Mouse (Mus musculus) T-cell, adult 2 months (primary cell): ENCODE measurements around the gene Emc6.
A peak's percentile ranks its signal among the peaks of the same experiment; 100 is the strongest.

Experiments
- DNase-seq: peaks from one replicate; pipeline ENCODE4 v3.0.0; 2022; ENCODE audit warnings: low spot score

Gene Emc6

DNA sequence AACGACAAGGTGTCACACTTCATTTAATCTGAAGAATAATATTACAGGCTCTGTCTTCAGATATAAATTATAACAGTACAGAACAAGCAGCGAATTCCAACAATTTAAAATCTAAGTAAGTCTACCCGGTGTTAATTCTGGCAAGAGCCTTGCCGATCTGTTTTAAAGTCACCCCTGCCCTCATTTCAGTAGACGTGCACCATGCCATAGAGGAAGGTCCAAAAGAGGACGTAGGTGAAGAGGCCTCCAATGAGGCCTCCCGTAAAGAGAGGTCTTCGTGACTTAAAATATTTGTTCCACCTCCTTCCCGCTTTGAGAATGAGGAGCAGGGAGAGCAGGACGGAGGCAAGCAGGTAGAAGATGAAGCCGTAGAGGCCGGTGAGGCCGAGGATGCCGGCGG is 651 bp downstream of the Emc6 start:
- no peak for DNase-seq

DNA sequence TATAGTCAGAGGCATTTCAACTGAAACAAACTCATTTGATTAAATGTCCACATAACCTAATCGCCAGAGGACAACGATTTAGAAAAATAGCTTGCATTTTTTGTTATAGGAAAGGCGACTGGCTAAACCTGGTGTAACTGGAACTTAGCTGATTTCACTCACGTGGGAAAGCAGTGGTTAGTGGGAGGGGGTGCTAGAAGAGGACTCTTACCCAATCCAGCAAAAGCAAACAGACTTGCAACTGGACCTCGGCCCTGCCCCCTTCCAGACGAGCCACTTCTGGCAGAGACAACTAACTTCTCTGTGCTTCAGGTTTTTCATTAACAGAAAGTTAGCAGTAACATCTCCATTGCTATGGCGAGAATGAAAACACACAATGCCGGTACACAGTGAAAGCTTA is 1.2 kb downstream of the Emc6 start:
- DNase-seq: no peak

DNA sequence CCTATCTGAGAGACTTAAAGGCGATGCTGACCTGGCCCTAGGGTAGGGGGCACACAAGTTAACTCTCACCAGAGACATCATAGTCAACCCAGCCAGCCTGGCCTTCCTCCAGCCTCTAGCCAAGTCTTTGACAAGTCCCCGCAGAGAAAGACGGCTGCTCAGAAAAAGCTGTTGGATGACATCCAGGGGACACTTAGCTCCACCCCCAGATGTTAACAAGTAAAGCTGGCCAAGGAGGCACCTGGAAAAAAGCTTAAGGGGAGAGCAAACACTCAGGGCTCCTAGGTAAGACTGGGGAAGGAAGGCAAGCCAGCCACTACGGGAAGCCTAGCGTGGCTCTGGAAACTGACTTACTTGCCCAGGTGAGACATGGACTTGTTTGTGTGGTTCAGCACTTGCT is 4.7 kb downstream of the Emc6 start:
- DNase-seq: no peak

DNA sequence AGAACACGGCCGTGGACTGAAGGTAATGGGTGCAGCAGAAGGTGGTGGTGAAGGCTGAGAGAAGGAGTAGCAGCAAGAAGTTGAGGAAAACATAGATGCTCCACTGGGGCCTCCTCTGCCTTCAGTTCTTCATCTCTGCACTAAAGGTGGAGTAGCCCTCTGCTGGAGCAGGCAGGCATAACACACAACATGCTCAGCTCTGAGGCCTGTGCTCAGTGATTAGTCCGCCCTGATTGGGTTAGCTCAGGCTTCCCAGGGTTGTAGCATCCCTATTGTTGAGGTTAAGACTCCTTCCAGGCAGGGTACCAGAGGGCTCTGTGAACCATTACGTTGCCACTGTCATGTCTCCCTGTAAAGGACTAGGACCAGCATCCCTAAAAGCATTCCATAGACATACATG is 7.6 kb downstream of the Emc6 start:
- DNase-seq: peak; percentile 44

DNA sequence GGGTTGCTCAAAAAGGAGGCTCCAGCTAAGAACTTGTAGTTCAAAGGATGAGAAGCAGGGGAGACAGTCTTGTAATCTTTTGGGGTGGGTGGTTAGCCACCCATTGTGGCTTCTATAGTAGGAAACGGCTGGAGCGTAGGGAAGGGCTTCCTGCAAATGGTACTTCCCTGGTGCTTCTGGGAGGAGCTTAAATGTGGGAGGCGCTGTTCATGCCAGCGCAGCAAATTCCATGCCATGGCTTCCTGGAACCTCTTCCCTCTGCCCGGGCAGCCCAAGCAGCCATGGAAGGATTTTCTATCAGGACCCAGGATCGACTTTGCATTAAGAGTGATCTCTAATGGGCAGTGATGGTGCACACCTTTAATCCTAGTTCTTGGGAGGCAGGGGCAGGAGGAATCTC is 8.3 kb downstream of the Emc6 start:
- no peak for DNase-seq

DNA sequence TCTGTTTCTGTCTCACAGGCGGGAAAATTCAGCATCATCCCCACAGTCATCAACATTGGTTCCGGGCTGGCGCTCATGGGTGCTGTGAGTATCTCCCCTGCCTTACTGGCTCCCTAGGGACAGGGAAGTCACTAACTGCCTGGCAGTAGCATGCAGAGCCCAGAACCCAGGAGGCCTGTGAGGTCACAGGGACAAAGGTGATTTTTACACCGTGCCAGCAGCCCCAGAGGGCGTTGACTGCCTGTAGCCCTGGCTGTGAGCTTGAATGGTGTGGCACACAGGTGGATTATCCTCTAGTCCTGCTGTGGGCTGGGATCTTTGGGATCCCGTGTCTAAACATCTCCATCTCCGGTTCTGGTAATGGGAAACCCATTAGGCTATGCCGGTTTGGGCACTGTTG is 8.8 kb downstream of the Emc6 start:
- no peak for DNase-seq

DNA sequence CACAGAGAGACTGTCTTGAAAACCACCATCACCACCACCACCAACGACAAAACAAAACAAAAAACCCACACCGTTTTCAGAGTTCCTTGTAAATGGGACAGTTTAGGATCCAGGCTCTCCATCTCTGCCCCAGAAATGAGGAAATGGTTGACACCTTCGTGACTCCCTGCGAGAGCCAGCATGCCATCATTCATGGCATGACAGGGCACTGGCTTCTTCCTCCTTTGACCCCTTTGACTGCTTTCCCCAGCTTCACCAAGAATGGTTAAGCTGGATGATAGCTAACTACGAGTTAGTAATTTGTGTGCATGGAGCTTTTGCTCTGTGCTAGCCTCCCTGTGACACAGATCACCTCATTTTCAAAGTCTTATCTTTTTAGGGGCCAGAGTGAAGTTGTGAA is 14.6 kb downstream of the Emc6 start:
- no peak for DNase-seq

DNA sequence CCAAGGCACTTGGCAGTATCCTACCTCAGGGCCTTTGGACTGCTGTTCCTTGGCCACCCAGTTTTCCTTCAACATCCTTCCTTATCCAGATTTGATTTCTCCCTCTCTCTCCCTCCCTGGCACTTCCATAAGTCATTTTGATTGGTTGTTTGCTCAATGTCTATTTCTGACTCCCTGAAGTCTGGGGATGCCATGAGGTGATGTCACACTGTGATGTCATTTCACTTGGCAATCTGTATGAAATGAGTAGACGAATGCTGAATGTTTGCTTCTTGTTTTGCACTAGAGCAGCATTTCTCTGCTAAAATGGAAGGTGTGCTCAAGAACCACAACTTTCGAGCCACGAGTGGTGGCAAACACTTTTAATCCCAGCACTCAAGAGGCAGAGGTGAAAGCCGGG is 15.2 kb downstream of the Emc6 start:
- no peak for DNase-seq

DNA sequence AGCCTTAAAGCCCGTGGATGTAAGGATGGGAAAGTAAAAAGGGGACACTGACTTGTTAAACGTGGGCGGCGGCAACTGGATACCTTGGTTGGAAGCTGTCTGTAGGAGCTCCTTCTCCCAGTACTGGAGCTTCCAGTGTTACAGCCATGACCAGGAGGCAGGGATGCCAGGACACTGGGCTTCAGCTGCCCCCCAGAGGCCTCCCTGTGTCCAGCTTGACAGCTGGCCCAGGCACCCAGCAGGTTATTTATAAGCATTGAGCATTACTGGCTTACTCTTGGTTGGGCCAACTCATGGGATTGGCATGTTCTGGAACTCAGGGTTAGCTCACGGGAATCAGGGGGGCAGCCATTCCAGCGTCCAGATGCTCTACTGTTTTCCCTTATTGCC is 16.0 kb downstream of the Emc6 start:
- DNase-seq: no peak

DNA sequence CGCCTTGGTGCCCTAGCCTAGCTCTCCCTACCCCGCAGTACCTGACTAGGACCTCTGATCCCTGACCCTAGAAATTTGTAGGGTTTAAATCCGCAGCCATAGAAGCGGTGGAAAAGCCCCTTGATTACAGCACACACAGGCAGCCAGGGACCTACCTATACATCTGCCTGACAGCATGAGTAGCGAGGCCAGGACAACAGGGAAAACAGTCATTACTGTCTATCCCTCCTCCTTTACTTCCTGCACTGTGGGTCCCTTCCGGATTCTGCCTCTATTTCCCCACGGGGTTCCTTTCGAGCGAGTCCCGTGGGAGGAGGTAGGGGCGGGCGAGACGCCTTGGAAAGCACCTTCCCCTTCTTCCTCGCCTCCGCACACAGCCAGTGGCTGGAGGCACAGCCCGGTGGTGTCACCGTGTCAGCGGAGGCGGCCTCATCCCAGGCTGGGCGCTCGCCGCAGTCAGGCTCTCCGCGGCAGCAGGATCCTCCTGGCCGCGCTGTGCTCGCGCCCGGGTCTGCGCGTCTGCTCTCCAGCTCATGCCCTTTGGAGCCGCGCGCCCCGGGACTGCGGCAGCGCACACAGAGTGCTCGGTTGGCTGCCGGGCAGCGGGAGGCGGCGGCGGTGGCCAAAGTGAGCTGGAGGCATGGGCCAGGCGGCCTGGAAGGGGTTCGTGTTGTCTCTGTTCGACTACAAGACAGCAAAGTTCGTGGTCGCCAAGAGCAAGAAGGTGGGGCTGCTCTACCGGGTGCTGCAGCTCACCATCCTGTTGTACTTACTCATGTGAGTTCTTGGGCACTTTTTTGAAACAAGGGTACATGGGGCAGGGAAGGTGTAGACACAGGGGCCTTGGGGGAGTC is 16.7 kb downstream of the Emc6 start, which contains the start of gene P2rx5:
Gene P2rx5, plus strand, starts transcription at position 465 of the 854 bp plus-strand sequence.
- DNase-seq: no peak

DNA sequence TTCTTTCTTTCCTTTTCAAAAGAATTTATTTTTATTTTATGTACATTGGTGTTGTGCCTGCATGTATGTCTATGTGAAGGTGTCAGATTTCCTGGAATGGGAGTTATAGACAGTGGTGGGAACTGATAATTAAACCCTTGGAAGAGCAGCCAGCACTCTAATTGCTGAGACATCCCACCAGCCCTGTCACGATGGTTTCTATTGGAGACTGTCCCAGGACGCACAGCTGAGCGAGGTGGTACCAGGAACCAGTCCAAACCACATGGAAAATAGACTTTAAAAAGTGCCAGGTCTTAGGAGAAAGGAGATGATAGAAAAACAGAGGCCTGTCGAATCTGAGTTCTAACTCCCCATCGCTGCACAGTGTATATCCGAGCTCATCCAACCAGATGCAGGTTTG is 21.8 kb downstream of the Emc6 start:
- no peak for DNase-seq

DNA sequence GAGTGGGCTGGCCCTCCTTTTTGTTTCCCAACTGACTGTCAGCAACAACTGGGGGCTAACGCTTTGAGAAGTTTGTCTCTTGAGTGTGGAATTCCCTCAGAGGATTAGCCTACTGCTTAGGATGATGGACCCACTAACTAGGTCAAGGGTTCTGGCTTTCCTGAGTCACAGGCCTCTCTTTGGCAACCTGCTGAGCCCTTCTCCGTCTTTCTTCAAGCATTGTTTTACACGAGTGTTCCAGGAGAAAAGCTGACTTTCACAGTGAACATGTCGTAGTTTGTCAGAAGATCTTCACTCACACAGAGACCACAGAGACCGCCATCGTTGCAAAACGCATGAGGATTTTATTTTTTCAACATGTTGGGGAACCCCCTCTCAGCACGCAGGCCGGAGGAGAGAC is 28.6 kb downstream of the Emc6 start:
- DNase-seq: peak; percentile 13

DNA sequence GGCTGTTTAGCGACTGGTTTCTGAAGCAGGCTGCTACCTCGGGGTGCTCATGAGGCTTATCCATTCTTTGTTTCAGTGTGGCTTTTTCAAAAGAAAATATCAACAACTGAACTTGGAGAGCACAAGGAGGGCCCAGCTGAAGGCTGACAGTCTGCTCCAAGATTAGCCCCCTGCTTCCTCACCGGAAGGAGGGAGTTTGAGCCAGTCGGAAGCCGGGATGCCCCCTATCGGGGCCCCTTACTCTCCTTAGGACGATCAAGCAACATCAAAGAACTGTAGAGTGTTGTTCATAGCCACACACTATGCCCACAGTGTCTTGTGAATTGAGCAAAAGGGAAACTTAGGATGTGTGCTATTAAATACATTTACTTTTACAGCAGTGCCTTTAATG is 29.9 kb downstream of the Emc6 start:
- no peak for DNase-seq

DNA sequence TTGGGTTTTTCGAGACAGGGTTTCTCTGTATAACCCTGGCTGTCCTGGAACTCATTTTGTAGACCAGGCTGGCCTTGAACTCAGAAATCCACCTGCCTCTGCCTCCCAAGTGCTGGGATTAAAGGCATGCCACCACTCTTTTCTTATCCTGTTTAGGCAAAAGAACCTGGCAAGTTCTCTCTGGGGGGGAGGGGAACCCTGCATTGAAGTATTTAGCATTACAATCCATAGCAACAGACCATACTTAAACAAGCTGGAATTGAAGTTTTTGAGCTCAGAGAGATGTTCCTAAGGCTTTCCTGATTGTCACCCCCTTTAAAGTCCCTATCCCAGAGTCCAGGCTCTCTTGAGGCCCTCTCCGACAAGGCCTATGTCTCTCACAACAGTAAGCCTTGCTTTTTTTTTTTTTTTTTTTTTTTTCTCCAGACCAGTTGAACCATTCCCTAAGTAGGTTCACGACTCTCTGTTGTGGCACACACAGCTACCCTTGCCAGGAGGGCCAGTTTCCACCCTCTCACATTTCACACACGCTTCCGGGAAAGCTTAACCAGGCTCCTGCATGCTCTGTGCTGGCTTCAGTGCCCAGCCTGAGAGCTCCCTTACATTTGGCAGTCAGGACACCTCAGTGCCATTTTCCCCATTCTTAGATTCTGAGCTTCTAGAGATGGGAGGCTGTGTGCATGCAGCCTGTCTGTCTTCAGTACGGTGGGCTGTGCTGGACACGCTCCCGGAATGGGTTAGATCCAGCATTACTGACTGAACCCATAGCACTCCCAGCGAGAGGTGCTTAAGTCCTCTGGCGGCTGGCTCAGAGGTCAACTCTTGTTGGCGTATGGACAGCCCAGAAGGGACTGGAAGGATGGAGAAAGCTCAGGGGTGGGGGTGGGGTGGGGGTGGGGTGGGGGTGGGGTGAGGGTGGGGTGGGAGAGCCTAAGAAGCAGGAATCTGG is 30.5 kb downstream of the Emc6 start:
- no peak for DNase-seq

DNA sequence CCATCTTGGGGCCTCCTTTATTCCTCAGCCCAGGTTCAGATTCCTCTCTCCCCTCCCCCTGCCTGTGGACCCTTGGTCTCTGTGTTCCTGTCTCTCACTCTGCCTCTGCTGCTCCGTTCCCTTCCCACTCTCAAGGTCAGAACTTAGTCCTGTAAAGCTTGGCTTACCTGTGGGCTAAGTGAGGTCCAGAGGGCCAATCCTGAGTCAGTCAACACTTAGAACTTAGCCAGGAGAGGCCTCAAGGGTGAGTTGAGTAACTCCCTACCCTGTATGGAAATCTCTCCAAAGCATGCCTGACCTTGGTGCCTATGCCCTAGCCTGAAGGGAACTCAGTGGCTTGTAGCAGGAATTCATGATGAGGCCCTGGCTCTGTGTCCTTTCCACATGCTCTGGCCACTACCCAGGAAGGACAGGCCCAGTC is 32.6 kb downstream of the Emc6 start:
- no peak for DNase-seq

DNA sequence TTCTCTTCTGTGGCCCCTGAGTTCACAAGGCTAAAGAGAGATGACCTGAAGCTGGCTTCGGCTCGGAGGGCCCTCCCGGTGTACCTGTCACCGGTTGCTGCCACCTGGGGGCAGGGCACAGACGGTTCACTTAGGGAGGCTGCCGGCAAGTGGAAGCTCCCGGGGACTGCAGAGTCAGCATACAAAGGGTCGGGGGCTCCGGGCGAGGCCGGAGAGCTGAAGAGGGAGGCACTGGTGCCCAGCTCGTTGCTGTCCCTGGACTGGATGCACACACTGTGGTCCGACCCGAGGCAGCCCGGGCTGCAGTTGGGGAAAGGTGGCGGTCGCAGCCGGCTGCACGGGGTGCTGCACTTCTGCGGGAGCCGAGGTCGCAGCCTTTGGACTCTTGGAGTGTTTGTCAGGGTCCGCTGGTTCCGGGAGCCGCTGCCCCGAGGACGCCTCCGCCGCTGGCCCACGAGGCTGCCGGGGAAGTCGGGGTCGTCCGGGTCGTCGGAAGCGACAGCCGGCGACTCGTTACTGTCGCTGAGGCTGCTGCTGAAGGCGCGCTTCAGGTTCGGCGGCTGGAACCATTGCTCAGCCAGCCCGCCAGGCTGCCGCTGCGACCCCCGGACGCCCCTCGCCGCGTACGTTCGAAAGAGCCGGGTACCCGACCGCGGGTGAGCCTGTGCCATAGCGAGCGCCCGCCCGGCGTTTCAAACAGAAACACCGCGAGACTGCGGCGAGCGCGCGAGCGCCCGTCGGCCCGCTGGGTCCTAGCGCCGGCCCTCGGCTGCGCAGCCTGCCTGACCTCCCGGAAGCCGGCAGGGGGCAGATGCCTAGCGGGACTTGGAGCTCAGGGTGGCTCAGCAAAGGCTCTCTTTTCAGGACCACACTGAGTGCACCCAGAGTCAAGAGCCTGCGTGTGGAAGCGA is 39.0 kb downstream of the Emc6 start, which contains the start of gene Haspin:
Gene Haspin, minus strand, starts transcription at position 704 of the 911 bp plus-strand sequence.
- DNase-seq: peak; percentile 93

DNA sequence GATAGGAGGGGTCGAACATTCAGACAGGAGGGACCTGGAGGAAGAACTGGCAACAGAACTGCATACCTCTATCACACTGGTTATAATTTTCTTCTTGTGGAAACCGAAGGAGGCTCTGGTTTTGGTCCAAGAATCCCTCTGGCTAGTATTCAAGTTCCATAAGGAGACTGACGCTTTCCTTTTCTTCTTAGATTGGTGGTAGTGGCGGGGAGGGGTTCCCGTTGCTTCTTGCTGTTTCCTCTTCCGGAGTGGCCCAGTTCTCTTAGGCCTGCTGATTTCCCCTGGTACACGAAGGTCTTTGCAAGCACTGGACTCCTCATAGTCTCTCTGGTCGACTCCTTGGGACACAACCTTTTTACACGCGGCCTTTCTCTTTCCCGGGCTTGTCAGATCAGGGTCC is 39.7 kb downstream of the Emc6 start:
- DNase-seq: no peak

DNA sequence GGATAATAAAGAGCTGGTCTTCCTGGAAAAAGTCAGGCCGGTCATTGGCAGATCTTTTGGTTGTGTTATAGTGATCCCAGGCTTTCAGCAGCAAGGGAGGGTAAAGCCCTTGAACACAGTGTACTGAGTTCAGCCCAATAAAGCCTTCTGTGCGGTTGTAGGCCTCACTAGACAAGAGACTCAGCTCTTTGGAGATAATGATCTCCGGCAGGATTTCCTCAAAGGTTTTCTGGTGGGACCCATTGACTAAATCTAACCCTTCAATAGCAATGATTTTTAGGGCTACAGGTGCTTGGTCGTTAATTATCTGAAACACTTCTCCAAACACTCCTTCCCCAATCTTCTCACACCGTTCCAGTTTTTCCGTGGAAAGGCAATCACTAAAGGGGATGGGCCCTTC is 40.2 kb downstream of the Emc6 start:
- DNase-seq: peak; percentile 18

DNA sequence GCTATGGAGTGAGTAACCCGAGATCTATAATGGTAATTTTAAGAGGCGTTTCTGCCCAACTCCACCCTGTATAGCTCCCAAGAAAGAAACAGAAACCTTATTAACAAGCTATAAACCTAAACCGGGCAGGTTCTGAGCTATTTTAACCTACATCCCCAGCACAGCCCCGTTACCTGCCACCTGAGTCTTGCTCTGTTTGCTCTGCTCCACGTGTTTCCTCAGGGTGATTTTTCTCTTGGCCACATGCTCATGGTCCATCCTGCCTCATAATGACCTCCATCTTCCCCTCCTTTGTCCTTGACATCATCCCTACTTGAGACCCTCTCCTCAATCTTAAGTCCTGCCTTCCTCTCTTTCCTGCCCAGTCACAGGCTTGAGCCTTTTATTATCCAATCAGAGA is 42.6 kb downstream of the Emc6 start:
- DNase-seq: no peak

DNA sequence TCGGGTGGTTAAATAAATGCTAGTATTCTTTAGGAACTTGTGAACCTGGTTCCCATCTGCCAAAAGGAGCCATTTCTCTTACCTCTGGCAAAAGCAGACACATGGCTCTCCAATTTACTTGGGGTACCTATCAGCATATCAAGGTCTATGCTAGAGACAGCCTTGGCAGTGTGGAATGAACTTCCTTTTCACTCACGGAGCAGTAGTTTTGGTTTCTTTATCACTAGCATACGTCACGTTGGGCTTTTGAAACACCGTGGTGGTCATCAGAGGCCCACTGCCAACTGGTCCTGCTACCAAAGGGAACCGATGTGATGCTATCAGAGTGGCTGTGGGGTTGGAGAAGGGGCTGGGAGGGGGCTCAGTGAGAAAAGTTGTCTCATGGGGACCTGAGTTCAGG is 43.8 kb downstream of the Emc6 start:
- no peak for DNase-seq

DNA sequence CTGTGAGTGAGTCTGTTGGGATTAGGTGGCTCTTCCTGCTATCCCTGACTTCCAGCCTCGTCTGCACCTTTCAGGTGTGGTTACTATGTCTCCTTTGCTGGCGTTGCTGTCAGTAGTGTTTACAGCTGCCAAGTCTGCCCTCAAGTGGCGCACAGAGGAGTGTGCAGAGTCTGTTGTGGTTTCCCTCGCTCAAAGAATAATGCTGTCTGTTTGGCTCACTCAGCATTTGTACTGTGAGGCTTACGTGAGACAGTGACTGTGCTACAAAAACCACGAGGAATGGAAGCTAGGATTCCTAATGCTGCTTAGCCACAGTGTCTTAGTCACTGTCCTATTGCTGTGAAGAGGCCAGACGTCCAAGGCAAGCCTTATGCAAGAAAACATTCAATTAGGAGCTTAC is 45.8 kb downstream of the Emc6 start:
- peak; percentile 56 for DNase-seq

DNA sequence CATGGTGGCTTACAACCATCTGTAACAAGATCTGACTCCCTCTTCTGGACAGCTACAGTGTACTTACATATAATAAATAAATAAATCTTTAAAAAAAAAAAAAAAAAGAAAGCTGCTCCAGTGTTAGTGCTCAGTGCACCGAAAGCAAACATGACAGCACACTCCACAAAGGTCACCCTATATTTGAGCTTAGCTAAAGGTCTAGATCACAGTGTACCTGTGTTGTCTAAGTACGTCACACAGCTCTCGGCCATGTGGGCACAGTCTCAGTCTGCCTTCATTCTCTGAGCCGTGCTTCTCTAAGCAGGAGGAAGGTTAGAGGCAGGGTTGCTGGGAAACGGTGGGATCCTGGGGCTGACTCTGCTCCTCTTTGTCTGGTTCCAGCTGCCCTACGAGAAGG is 50.3 kb downstream of the Emc6 start:
- no peak for DNase-seq
